In the genomic region with DNA sequence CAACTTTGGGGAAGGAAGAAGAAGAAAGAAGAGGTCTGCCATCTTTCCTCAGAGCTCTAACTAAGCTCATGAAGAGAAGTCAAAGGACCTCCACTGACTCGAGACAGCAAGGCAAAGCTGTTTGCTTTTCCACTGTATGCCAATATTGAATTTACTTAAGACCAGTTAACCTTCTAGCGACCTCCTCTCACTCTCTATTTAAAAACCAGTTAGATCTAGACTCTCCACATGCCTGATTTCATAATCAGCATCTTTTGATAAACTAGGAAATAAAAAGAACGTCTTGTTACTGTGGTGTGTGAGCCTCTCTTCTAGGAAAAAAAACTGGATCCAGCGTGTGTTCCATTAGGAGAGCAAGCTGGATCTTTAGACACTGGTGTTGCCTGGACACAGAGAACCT, we compare ENCODE assay signal across 15 mouse cellular contexts. TPM values are rescaled to one million over a fixed set of nuclear protein-coding genes. Genes with fewer than 3 reads are reported as not detected.
DNase-seq lines count a peak whose midpoint lies in the region; ATAC-seq and TF ChIP-seq lines count a peak whose summit lies in the region.
"Had no signal": no experiment of that assay in that cellular context is flagged by ENCODE, and none has a peak within 500 bp of the region (broad histone marks: within the 10 kb centered on the region; RNA-seq: fewer than 3 reads in every experiment).

No protein-coding gene starts in this region.

- peaks cover 52% of the 10 kb centered on the region for H3K36me3 ChIP-seq in heart, adult 2 months (ENCODE audit: control insufficient read depth, insufficient read depth, low read length)
- H3K36me3 ChIP-seq in kidney, embryonic 15.5 days = 0 out of 2 replicates have a peak, but pooled peaks cover 5% of the 10 kb centered on the region
- no peaks in the 10 kb centered on the region for H3K36me3 ChIP-seq in stomach, postnatal 0 days (ENCODE audit: control insufficient read depth, insufficient read depth, low read length)
- H3K36me3 ChIP-seq: hindbrain, embryonic 13.5 days; intestine, embryonic 15.5 days had no signal

- TF ChIP-seq POLR2A in heart, adult 2 months (IDR thresholded peaks at IDR 0.05; ENCODE audit: insufficient read depth, low read depth, low read length) = no peak

- peaks cover 8% of the 10 kb centered on the region for H3K79me2 ChIP-seq in heart, adult 2 months (replicated peaks; ENCODE audit: control insufficient read depth, insufficient read depth, low read length)

- H3K9ac ChIP-seq in heart, adult 2 months (ENCODE audit: low read depth, low read length) = no peak overlapping the region
- H3K9ac ChIP-seq in kidney, embryonic 15.5 days = no peak overlapping the region
- H3K9ac ChIP-seq in stomach, postnatal 0 days (ENCODE audit: low read length) = no peak overlapping the region
- H3K9ac ChIP-seq: hindbrain, embryonic 13.5 days; intestine, embryonic 15.5 days had no signal

- no peak for ATAC-seq in kidney, embryonic 15.5 days (replicated peaks; ENCODE audit: low FRiP score)
- peak; percentile 66 for ATAC-seq in stomach, postnatal 0 days (ENCODE audit: low FRiP score, low TSS enrichment)
- ATAC-seq: intestine, embryonic 15.5 days; midbrain, embryonic 16.5 days had no signal

- H3K9me3 ChIP-seq in kidney, embryonic 15.5 days (replicated peaks) = no peaks in the 10 kb centered on the region
- H3K9me3 ChIP-seq in stomach, postnatal 0 days (ENCODE audit: control insufficient read depth, low read length) = no peaks in the 10 kb centered on the region
- H3K9me3 ChIP-seq: hindbrain, embryonic 13.5 days; intestine, embryonic 15.5 days had no signal

- H3K4me3 ChIP-seq in heart, adult 2 months = no peak overlapping the region
- H3K4me3 ChIP-seq in kidney, embryonic 15.5 days (replicated peaks) = no peak overlapping the region
- H3K4me3 ChIP-seq in stomach, postnatal 0 days (ENCODE audit: low read depth, low read length) = no peak overlapping the region
- H3K4me3 ChIP-seq: hindbrain, embryonic 13.5 days; intestine, embryonic 15.5 days had no signal

- intact Hi-C loops in heart, adult 2 months (cut with DNase I) = loop anchor here (2.0 kb wide), 1 partner anchor 43 kb away; no protein-coding TSS in a partner anchor

- peaks cover 41% of the 10 kb centered on the region for H3K4me1 ChIP-seq in heart, adult 2 months (ENCODE audit: control insufficient read depth, insufficient read depth, low read length)
- peaks cover 56% of the 10 kb centered on the region for H3K4me1 ChIP-seq in kidney, embryonic 15.5 days
- H3K4me1 ChIP-seq in stomach, postnatal 0 days (replicated peaks; ENCODE audit: control insufficient read depth, insufficient read depth) = peaks cover 40% of the 10 kb centered on the region

- H3K27ac ChIP-seq in heart, adult 2 months = peak overlapping the region; percentile 61
- H3K27ac ChIP-seq in kidney, embryonic 15.5 days = peak overlapping the region; percentile 37; the same call in 1 of the 2 replicates
- peak overlapping the region; percentile 81 for H3K27ac ChIP-seq in stomach, postnatal 0 days (replicated peaks)
- H3K27ac ChIP-seq: hindbrain, embryonic 13.5 days; intestine, embryonic 15.5 days had no signal

- WGBS in heart, adult 2 months = 44% methylated on average over 4 of the region's 4 CpGs
- 55% methylated on average over 4 of the region's 4 CpGs for WGBS in kidney, embryonic 15.5 days
- WGBS in stomach, postnatal 0 days = 18% methylated on average over 4 of the region's 4 CpGs

- TF ChIP-seq EP300 in heart, adult 2 months (IDR thresholded peaks at IDR 0.05; ENCODE audit: insufficient read depth, low read depth, low read length) = no peak
- TF ChIP-seq EP300 in stomach, postnatal 0 days (optimal IDR thresholded peaks at IDR 0.05) = no peak

- no peaks in the 10 kb centered on the region for H3K27me3 ChIP-seq in heart, adult 2 months (ENCODE audit: control insufficient read depth, insufficient read depth, low read length)
- no peaks in the 10 kb centered on the region for H3K27me3 ChIP-seq in kidney, embryonic 15.5 days
- no peaks in the 10 kb centered on the region for H3K27me3 ChIP-seq in stomach, postnatal 0 days (ENCODE audit: control insufficient read depth, insufficient read depth, low read length)
- H3K27me3 ChIP-seq: hindbrain, embryonic 13.5 days; intestine, embryonic 15.5 days had no signal

- no peak overlapping the region for H3K4me2 ChIP-seq in kidney, embryonic 15.5 days
- peak overlapping the region; percentile 17; the same call in 1 of the 2 replicates for H3K4me2 ChIP-seq in stomach, postnatal 0 days (replicated peaks; ENCODE audit: low read depth)
- H3K4me2 ChIP-seq: hindbrain, embryonic 13.5 days; intestine, embryonic 15.5 days had no signal

- TF ChIP-seq CTCF in heart, adult 2 months (IDR thresholded peaks at IDR 0.05) = no peak
- TF ChIP-seq CTCF in stomach, postnatal 0 days (IDR thresholded peaks at IDR 0.05; ENCODE audit: low read depth) = no peak

- no peak for DNase-seq in heart, adult 2 months
- DNase-seq in heart, adult 18-20 months = no peak
- no peak for DNase-seq in kidney, adult 9 months
- DNase-seq in lung, postnatal 25 days (ENCODE audit: low spot score) = peak; percentile 79
- no peak for DNase-seq in lung, adult 18-20 months
- DNase-seq in stomach, postnatal 0 days (ENCODE audit: low spot score) = no peak
- no peak for DNase-seq in thymus, postnatal 4 days
- DNase-seq: cerebellum, postnatal 14 days; gastrocnemius, postnatal 36 days; right cerebral cortex, postnatal 14 days; thymus, adult 2 months had no signal

RNA-seq across cellular contexts. Expression of a gene that starts 28.4 kb away (rescaled TPM):
- total RNA-seq in heart, adult 2 months (2021) = 10 to 100 TPM; 72.5 to 89.5 TPM
- polyA plus RNA-seq in heart, adult 2 months (2012; rRNA removed) = 26.7 and 32.7 TPM in 2 replicates
- total RNA-seq in heart, adult 18-20 months (2021) = 10 to 100 TPM; 76.2 to 94.4 TPM
- polyA plus RNA-seq in kidney, embryonic 15.5 days (2015; fragmentation: Nextera tagmentation; extraction: Ambion mirVana) = 6.1 and 7.0 TPM in 2 replicates
- polyA plus RNA-seq in stomach, postnatal 0 days (2015; fragmentation: Nextera tagmentation; extraction: Ambion mirVana) = 7.6 and 8.0 TPM in 2 replicates
